ENCODE assay signal across 25 mouse cellular contexts in the genomic region with DNA sequence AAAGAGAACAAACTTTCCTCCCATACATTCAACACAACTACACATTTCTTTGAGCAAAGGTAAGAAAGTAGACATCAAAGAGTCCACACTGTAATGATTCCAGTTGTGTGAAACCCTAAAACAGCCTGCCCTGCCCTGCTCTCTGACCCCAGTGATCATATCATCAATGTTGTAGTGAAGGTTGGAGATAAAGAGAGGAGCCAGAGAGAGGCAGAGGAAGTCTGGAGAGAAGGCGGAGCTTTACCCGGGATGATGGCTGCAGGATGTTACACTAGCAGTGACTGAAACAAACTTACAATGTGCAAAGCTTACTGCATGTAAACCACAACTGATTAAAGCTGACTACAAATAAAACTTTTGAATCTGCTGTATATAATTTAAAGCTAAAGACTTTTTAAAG. TPM values are rescaled to one million over a fixed set of nuclear protein-coding genes. Genes with fewer than 3 reads are reported as not detected.
"Had no signal": no experiment of that assay in that cellular context is flagged by ENCODE, and none has a peak within 500 bp of the region (broad histone marks: within the 10 kb centered on the region; RNA-seq: fewer than 3 reads in every experiment).

No protein-coding gene starts in this region.

- H3K4me2 ChIP-seq: kidney, embryonic 15.5 days; limb, embryonic 12.5 days; limb, embryonic 15.5 days; lung, embryonic 15.5 days had no signal

- H3K27ac ChIP-seq: kidney, embryonic 15.5 days; limb, embryonic 15.5 days; liver, embryonic 14.5 days; lung, embryonic 15.5 days; stomach, postnatal 0 days had no signal

- H3K36me3 ChIP-seq: limb, embryonic 15.5 days; lung, embryonic 15.5 days had no signal

- DNase-seq: kidney, adult 11 months; kidney, adult 8-10 months; kidney, postnatal 10 days; kidney, postnatal 36 days; left cerebral cortex, postnatal 4 days; lung, adult 18-20 months; lung, postnatal 10 days; lung, postnatal 36 days; midbrain, embryonic 14.5 days; thymus, adult 2 months; thymus, postnatal 14 days; thymus, postnatal 4 days had no signal

- H3K4me3 ChIP-seq: kidney, embryonic 15.5 days; limb, embryonic 12.5 days; limb, embryonic 15.5 days; lung, embryonic 15.5 days had no signal

- H3K9me3 ChIP-seq: kidney, embryonic 15.5 days; limb, embryonic 12.5 days; limb, embryonic 15.5 days; lung, embryonic 15.5 days had no signal

- H3K9ac ChIP-seq: kidney, embryonic 15.5 days; limb, embryonic 12.5 days; limb, embryonic 15.5 days; liver, embryonic 14.5 days; lung, embryonic 15.5 days had no signal

- H3K4me1 ChIP-seq: limb, embryonic 12.5 days; limb, embryonic 15.5 days; lung, embryonic 15.5 days had no signal

- H3K27me3 ChIP-seq: kidney, embryonic 15.5 days; limb, embryonic 12.5 days; limb, embryonic 15.5 days; lung, embryonic 15.5 days had no signal

RNA-seq across cellular contexts. Expression of gene Gm20379, which starts 22.2 kb away (rescaled TPM):
- total RNA-seq: layer of hippocampus, adult 8-10 months; layer of hippocampus, postnatal 14 days; left cerebral cortex, adult 8-10 months; left cerebral cortex, postnatal 14 days; left cerebral cortex, postnatal 4 days; midbrain, postnatal 0 days had no signal
- polyA plus RNA-seq: small intestine, adult 2 months; spleen, adult 2 months; thymus, adult 2 months had no signal
